Comparison of ENCODE assay signal across 20 mouse cellular contexts in the genomic region with DNA sequence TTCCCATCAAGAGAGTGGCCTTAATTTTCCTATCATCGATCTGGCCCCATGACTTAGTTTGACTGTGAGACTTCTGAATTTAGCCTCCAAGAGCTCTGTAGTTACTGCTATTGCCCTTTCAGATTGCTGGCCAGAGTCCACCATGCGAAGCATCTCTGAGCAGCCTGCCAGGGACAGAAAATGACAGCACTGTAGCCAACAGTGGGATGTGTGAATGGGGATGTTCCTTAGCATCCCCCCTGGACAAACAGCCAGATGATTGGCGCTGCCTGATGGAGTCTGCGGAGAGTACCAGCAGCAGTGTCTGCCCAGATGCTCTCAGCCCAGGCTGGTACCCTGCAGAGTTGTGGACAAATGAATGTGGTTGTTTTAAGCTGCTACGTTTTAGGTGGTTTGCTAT.
DNase-seq lines count a peak whose midpoint lies in the region; ATAC-seq lines count a peak whose summit lies in the region.
"Had no signal": no experiment of that assay in that cellular context is flagged by ENCODE, and none has a peak within 500 bp of the region (broad histone marks: within the 10 kb centered on the region; RNA-seq: fewer than 3 reads in every experiment).

No protein-coding gene starts in this region.

- 0 out of 2 replicates have a peak, but pooled peaks have one; percentile 30 for ATAC-seq in hindbrain, embryonic 15.5 days (ENCODE audit: low FRiP score, low read depth)
- ATAC-seq in hindbrain, embryonic 11.5 days (ENCODE audit: low FRiP score), result no peak
- ATAC-seq in forebrain, embryonic 12.5 days (ENCODE audit: low FRiP score), result no peak
- ATAC-seq: forebrain, postnatal 0 days; midbrain, embryonic 15.5 days had no signal

- no peak overlapping the region for H3K9ac ChIP-seq in hindbrain, embryonic 15.5 days
- H3K9ac ChIP-seq in hindbrain, embryonic 11.5 days (ENCODE audit: low read depth, low read length), result no peak overlapping the region
- H3K9ac ChIP-seq in forebrain, embryonic 12.5 days, result no peak overlapping the region
- H3K9ac ChIP-seq: forebrain, postnatal 0 days; heart, embryonic 12.5 days; hindbrain, embryonic 12.5 days; liver, embryonic 13.5 days; lung, embryonic 15.5 days; midbrain, embryonic 15.5 days; neural tube, embryonic 12.5 days had no signal

- H3K9me3 ChIP-seq in hindbrain, embryonic 15.5 days, result no peaks in the 10 kb centered on the region
- no peaks in the 10 kb centered on the region; the same call in 1 of the 2 replicates for H3K9me3 ChIP-seq in hindbrain, embryonic 11.5 days (ENCODE audit: control insufficient read depth, low read length)
- 0 out of 2 replicates have a peak, but pooled peaks cover 5% of the 10 kb centered on the region for H3K9me3 ChIP-seq in forebrain, embryonic 12.5 days
- H3K9me3 ChIP-seq: lung, embryonic 15.5 days had no signal

- 72% methylated on average over 5 of the region's 5 CpGs for WGBS in hindbrain, embryonic 15.5 days
- WGBS in hindbrain, embryonic 11.5 days, result 76% methylated on average over 5 of the region's 5 CpGs
- WGBS in forebrain, embryonic 12.5 days, result 75% methylated on average over 5 of the region's 5 CpGs

- no peaks in the 10 kb centered on the region for H3K27me3 ChIP-seq in hindbrain, embryonic 15.5 days
- no peaks in the 10 kb centered on the region for H3K27me3 ChIP-seq in hindbrain, embryonic 11.5 days (ENCODE audit: control insufficient read depth, insufficient read depth, low read length)
- 0 out of 2 replicates have a peak, but pooled peaks cover 4% of the 10 kb centered on the region for H3K27me3 ChIP-seq in forebrain, embryonic 12.5 days
- H3K27me3 ChIP-seq: midbrain, embryonic 15.5 days; neural tube, embryonic 12.5 days had no signal

- H3K4me2 ChIP-seq in hindbrain, embryonic 15.5 days, result no peak overlapping the region
- no peak overlapping the region for H3K4me2 ChIP-seq in hindbrain, embryonic 11.5 days (replicated peaks; ENCODE audit: low read depth, low read length)
- H3K4me2 ChIP-seq in forebrain, embryonic 12.5 days, result no peak overlapping the region
- H3K4me2 ChIP-seq: heart, embryonic 12.5 days; hindbrain, embryonic 12.5 days; liver, embryonic 13.5 days; lung, embryonic 15.5 days; midbrain, embryonic 15.5 days; neural tube, embryonic 12.5 days had no signal

- no peak overlapping the region for H3K27ac ChIP-seq in hindbrain, embryonic 15.5 days (replicated peaks)
- H3K27ac ChIP-seq in hindbrain, embryonic 11.5 days (ENCODE audit: low read depth, low read length), result no peak overlapping the region
- H3K27ac ChIP-seq in forebrain, embryonic 12.5 days, result no peak overlapping the region
- H3K27ac ChIP-seq: hindbrain, embryonic 12.5 days; liver, embryonic 13.5 days; lung, embryonic 15.5 days; macrophage; midbrain, embryonic 15.5 days; neural tube, embryonic 12.5 days had no signal

- DNase-seq in hindbrain, embryonic 11.5 days (ENCODE audit: low spot score), result no peak
- peak; percentile 30 to 38 for DNase-seq in right cerebral cortex, postnatal 10 days (ENCODE audit: low spot score in 2 of 2)
- DNase-seq in right cerebral cortex, postnatal 4 days, result no peak
- peak; percentile 60 for DNase-seq in cerebellum, adult 9-11 months
- no peak for DNase-seq in frontal cortex, postnatal 36 days (ENCODE audit: low spot score in 2 of 2)
- DNase-seq: adrenal gland, postnatal 25 days; forebrain, postnatal 0 days; heart, postnatal 14 days; kidney, adult 18-20 months; kidney, postnatal 10 days; liver, embryonic 13.5 days; thymus, postnatal 14 days had no signal

- H3K4me1 ChIP-seq in hindbrain, embryonic 15.5 days (replicated peaks), result peaks cover 7% of the 10 kb centered on the region
- no peaks in the 10 kb centered on the region for H3K4me1 ChIP-seq in hindbrain, embryonic 11.5 days (replicated peaks; ENCODE audit: control insufficient read depth, insufficient read depth, low read length)
- peaks cover 10% of the 10 kb centered on the region for H3K4me1 ChIP-seq in forebrain, embryonic 12.5 days
- H3K4me1 ChIP-seq: heart, embryonic 12.5 days; liver, embryonic 13.5 days; neural tube, embryonic 12.5 days had no signal

- H3K4me3 ChIP-seq in hindbrain, embryonic 15.5 days, result no peak overlapping the region
- H3K4me3 ChIP-seq in hindbrain, embryonic 11.5 days (ENCODE audit: low read depth, low read length), result no peak overlapping the region
- no peak overlapping the region for H3K4me3 ChIP-seq in forebrain, embryonic 12.5 days (replicated peaks)
- H3K4me3 ChIP-seq: heart, embryonic 12.5 days; hindbrain, embryonic 12.5 days; liver, embryonic 13.5 days; lung, embryonic 15.5 days; midbrain, embryonic 15.5 days; neural tube, embryonic 12.5 days had no signal

- no peaks in the 10 kb centered on the region for H3K36me3 ChIP-seq in hindbrain, embryonic 15.5 days
- no peaks in the 10 kb centered on the region for H3K36me3 ChIP-seq in hindbrain, embryonic 11.5 days (ENCODE audit: control insufficient read depth, insufficient read depth, low read length)
- no peaks in the 10 kb centered on the region for H3K36me3 ChIP-seq in forebrain, embryonic 12.5 days (replicated peaks)
- H3K36me3 ChIP-seq: heart, embryonic 12.5 days; hindbrain, embryonic 12.5 days; liver, embryonic 13.5 days; lung, embryonic 15.5 days; midbrain, embryonic 15.5 days; neural tube, embryonic 12.5 days had no signal

Comparison
In these comparisons a context has a peak if more than half of its experiments do, and no peak if none do; other contexts are left out.
1. DNase-seq: peak in right cerebral cortex, postnatal 10 days (2 of 2) and cerebellum, adult 9-11 months (single experiment); none in hindbrain, embryonic 11.5 days (single experiment), right cerebral cortex, postnatal 4 days (single experiment) and frontal cortex, postnatal 36 days (0 of 2).